Mouse (Mus musculus): ENCODE data around the gene Hist1h3a.
A peak's percentile ranks its signal among the peaks of the same experiment; 100 is the strongest.

Hist1h3a gene

DNA sequence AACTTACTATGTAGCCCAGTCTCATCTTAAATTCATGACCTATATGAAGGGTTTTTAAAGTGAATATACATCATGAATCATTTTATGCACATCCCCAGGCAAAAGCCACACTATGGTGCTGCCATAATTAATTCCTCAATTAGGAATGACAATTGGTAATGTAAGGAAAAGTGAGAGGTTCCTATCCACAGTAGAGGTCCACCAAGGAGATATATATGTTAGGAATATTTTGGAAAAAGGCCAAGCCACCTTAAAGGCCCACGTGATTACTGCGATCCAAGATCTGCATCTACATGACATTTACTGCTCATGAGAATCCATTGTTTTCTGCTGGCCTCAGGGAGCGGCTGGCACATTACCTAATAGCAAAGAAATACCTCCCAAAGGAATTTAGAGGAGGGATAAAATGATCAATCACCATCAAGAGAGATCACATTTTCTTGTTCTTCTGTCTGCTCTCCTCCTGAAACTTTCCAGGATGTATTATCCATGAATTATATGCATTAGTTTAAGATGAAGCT is 2.9 kb downstream of the Hist1h3a start:
- peak; percentile 64 for DNase-seq (ENCODE audit: low read depth, low spot score)

DNA sequence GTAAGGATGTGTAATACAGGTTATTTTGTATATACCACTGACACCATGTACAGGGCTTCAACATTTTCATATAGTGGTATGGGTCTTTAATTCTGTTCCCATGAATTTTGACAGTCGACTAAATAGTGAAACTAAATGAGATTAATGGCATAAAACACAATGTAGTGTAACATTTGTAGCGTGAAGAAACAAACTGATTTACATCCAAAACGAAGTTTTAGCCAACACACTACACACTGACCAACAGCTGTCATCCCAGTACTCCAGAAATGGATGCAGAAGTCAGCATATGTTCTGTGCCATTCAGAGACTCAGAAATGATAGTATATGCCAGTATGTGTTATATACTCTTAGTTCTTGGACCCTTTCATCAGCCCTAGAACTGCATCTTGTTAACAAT is 4.3 kb downstream of the Hist1h3a start:
- DNase-seq (ENCODE audit: low read depth, low spot score), result no peak

DNA sequence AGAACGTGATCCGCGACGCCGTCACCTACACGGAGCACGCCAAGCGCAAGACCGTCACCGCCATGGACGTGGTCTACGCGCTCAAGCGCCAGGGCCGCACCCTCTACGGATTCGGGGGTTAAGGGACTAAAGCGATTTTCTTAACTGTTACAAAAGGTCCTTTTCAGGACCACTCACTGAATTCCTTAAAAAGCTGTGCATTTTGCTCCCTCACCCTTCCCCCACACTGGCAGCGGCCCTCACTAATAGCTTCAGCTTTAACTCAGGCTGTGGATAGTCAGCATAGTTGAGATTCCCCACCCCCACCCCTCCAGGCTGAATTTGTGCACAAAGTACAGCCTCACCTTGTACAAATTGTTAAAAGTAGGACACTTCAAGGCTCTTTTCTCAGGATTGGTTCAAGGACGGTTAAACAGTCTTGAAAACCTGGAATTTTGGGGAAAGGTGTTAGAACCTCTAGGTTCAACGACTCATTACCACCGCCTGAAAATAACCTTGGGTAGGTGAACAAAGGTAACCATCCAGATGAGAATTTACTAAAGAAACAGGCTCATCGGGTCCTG is 4.9 kb downstream of the Hist1h3a start:
- DNase-seq (ENCODE audit: low read depth, low spot score), result peak; percentile 94

DNA sequence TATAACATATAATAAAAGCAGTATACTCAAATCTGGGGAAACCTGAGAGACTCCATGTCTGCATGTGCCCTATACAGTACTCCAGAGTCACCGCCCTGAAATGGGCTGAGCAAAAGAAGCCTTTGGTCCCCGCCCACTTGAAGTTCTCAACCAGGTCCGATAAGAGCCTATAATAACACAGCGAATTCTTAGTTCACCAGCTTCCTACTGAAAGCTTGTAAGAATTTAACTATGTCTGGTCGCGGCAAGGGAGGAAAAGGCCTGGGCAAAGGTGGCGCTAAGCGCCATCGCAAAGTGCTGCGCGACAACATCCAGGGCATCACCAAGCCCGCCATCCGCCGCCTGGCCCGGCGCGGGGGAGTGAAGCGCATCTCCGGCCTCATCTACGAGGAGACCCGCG is 5.4 kb downstream of the Hist1h3a start, which contains the start of gene Hist1h4b:
Gene Hist1h4b (plus strand): TSS at position 224 of the 400 bp plus-strand sequence.
- peak; percentile 97 for DNase-seq (ENCODE audit: low read depth, low spot score)

DNA sequence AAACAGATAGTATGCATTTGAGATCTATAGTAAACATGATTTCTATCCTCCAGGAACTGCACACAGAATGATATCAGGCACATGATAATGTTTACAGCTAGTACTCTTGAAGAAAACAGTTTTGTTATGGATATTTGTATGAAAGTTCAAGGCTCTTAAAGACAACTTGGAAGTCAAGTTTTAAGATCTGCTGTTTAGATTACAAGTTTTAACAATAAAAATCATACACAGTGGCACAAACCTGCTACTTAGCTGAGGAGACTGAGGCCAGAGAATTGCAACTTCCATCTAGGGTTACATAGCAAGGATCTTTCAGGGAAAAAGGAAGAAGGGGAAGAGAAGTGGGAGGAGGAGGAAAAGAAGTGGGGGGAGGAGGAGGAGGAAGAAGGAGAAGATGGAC is 7.2 kb downstream of the Hist1h3a start:
- no peak for DNase-seq (ENCODE audit: low read depth, low spot score)

DNA sequence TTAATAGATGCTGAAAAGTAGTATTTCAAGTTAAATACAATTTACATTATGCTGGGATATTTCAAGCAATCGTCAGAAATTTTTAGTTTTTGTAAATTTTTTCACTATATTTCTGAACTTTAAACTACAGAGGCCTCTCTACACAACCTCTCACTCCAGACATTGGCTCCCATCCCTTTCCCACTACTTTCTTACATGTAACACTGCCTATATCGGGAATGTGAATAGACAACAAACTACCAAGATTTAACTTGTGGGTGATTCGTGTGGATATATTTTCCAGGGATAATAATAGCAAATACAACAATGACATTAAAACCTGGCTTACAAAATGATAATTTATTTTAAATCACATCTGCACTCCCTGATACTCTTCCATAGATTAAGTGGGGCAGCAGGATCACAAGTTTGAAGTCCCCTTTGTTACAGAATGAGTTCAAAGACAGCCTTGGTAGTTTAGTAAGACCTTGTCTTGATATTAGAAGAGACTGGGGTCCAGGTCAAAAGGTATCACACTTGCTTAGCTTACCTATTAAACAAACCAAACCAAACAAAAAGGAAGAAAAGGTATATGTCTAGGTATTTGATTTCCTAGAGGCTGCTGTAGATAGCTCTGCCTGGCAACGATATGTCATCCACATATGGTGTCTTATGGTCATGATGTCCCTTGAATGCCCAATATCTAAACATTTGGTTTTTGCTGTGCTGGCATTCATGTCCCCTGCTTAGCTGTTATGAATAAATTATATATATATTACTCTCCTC is 8.7 kb downstream of the Hist1h3a start:
- no peak for DNase-seq (ENCODE audit: low read depth, low spot score)

DNA sequence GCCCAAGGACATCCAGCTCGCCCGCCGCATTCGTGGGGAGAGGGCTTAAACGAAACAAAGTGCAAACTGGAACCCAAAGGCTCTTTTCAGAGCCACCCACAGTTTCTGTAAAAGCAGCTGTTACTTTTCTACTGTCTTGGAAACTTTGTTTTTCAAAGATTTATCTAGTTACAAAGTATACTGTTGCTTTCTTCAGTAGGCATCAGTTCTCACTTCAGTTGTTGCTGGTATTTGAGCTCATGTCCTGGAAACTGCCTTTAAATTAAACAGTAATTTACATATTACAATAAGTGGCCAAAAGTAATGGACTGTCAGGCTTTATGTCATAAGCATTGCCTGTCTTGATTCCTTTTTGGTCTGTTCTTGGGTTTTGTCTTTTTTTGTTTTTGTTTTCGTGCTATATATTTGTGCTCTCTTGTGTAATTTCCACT is 9.4 kb downstream of the Hist1h3a start:
- peak; percentile 44 for DNase-seq (ENCODE audit: low read depth, low spot score)

DNA sequence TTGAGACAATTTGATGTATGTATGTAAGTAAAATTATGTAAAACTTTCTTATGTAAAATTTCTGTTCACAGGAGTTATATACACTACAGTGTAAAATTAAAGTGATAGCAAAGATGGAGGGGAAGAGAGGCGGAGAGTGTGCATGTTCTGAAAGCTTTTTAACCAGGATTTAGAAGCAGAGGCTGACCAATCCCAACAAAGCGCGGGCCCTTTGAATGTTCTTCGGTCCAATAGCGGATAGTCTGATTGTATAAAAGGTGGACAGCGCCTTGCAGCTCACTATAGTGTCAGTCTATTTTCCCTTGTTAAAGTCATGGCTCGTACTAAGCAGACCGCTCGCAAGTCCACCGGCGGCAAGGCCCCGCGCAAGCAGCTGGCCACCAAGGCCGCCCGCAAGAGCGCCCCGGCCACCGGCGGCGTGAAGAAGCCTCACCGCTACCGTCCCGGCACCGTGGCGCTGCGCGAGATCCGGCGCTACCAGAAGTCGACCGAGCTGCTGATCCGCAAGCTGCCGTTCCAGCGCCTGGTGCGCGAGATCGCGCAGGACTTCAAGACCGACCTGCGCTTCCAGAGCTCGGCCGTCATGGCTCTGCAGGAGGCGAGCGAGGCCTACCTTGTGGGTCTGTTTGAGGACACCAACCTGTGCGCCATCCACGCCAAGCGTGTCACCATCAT is 10.0 kb downstream of the Hist1h3a start, which contains the start of gene Hist1h3b:
Gene Hist1h3b (plus strand): TSS at position 201 of the 675 bp plus-strand sequence.
- peak; percentile 98 for DNase-seq (ENCODE audit: low read depth, low spot score)

DNA sequence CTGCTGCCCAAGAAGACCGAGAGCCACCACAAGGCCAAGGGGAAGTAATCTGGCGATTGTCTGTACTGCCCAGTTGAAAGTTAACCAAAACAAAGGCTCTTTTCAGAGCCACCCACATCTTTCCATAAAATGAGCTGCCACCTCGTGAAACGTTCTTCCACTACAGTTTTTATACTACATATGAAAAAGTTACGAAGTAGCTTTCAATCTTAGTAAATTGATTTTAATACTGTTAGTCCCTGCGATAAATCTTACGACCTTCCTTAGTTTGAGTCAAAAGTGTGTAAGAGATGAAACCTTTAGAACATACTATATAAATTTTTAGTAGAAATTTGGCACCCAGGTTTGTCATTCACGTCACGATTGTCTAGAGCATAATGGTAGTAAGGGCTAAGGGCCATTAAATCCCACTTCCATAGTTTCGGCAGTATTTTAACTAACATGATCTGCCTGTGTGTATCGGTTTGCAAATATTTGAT is 10.7 kb downstream of the Hist1h3a start:
- DNase-seq (ENCODE audit: low read depth, low spot score), result peak; percentile 74

DNA sequence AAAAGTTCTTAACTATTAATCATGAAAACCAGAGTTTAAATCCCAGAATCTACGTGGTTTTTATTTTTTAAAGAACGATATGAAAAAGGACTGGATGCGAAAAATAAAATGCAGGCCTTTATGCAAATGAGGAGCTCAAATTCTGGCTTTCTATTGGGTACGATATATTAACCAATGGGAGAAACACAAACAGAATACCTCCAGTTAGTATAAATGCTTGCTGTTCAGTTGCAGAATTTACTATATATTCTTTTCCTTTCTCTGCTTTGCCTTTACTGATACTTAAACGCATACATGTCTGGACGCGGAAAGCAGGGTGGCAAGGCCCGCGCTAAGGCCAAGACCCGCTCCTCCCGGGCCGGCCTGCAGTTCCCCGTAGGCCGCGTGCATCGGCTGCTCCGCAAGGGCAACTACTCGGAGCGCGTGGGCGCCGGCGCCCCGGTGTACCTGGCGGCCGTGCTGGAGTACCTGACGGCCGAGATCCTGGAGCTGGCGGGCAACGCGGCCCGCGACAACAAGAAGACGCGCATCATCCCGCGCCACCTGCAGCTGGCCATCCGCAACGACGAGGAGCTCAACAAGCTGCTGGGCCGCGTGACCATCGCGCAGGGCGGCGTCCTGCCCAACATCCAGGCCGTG is 11.2 kb downstream of the Hist1h3a start, which contains the start of gene Hist1h2ab:
Gene Hist1h2ab (plus strand): TSS at position 288 of the 639 bp plus-strand sequence.
- peak; percentile 90 for DNase-seq (ENCODE audit: low read depth, low spot score)

DNA sequence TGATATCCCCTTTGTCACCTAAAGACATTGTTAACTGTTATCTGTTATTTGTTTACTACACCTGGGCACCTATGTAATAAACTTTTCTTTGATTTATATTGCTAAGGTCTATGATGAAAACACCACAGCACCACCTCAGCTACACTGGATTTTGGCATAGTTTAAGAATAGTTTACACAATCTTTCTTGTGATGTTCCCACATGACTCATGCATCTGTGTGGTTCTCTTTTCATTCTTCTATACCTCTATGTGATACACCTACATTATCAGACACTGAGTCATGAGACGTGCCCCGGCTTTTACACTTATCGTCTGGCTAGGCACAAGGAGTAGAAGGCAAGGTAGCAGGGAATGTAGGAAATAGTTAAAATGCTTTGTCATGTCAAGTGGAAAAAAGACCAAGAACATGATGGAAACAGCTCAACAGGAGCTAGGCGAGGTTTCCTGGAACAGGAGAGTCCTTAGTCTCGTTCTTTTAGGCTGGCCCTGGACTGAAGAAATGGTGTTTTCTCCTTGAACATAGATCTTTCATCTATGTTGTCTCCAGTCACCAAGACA is 12.5 kb downstream of the Hist1h3a start:
- DNase-seq (ENCODE audit: low read depth, low spot score), result no peak

DNA sequence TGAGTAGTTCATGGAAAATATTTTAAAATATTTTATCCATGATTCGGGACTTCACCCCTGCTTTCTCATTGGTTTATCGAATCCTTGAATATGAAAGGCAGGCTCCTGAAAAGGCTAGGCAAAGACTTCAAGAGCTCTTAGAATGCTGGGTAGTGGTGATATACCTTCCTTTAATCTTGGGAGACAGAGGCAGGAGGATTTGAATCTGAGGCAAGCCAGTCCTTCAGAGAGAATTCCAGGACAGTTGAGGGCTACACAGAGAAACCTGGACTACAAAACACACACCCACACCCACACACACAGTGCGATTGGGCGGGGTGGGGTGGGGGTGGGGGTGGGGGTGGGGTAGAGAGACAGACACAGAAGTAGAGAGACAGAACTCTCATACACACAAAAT is 14.3 kb downstream of the Hist1h3a start:
- peak; percentile 82 for DNase-seq (ENCODE audit: low read depth, low spot score)

DNA sequence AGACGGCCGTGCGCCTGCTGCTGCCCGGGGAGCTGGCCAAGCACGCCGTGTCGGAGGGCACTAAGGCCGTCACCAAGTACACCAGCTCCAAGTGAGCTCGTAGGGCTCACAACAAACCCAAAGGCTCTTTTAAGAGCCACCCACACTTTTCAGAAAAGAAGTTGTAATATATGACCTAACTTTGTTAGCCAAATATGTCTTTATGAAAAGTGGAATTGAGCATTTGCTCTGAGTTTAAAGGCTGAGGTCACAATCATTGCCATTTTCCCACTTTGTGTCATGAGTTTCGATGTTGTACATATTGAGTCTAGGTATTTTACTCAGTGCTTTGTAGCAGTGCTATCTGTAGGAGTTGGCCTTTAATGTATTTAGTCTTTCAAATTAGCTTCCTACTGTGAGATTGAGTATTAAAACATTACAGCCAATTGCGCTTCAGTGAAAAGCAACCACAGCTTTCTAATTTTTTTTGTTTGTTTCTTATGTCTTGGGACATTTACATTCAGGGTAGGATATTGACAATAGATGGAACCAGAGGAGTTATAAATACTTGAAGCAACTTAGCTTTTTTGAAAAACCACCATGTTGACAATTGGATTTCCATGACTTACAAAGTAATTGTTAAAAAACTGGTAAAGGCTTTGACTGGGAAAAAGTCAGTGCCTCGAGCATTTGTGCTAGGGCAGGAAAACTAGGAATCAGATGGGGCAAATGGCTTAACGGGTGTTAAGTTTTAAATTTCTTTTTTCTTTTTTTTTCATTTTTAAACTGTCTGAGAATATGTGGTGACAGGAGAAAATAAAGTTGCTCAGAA is 14.9 kb downstream of the Hist1h3a start:
- peak; percentile 82 for DNase-seq (ENCODE audit: low read depth, low spot score)

DNA sequence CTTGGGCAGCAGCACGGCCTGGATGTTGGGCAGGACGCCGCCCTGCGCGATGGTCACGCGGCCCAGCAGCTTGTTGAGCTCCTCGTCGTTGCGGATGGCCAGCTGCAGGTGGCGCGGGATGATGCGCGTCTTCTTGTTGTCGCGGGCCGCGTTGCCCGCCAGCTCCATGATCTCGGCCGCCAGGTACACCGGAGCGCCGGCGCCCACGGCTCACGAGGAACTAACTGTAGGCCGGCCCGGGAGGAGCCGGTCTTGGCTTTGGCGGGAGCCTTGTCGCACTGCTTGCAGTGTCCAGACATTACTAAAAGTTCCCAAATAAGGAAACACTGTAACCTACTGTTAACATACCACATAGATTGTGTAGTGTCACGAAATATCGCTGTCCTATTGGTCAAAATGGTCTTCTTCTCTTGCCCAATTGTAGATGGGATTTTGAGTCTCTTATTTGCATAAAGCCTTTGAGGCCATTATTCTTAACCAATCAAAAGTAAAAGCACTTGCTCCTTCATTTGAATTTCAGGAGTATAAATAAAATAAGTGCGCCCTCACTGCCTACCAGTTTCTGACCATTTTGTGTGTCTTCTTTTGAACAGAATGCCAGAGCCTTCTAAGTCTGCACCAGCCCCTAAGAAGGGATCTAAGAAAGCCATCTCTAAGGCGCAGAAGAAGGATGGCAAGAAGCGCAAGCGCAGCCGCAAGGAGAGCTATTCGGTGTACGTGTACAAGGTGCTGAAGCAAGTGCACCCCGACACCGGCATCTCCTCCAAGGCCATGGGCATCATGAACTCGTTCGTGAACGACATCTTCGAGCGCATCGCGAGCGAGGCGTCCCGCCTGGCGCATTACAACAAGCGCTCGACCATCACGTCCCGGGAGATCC is 15.7 kb downstream of the Hist1h3a start, which contains the start of gene Hist1h2bb:
Gene Hist1h2bb (plus strand): TSS at position 534 of the 880 bp plus-strand sequence.
- DNase-seq (ENCODE audit: low read depth, low spot score), result peak; percentile 98

DNA sequence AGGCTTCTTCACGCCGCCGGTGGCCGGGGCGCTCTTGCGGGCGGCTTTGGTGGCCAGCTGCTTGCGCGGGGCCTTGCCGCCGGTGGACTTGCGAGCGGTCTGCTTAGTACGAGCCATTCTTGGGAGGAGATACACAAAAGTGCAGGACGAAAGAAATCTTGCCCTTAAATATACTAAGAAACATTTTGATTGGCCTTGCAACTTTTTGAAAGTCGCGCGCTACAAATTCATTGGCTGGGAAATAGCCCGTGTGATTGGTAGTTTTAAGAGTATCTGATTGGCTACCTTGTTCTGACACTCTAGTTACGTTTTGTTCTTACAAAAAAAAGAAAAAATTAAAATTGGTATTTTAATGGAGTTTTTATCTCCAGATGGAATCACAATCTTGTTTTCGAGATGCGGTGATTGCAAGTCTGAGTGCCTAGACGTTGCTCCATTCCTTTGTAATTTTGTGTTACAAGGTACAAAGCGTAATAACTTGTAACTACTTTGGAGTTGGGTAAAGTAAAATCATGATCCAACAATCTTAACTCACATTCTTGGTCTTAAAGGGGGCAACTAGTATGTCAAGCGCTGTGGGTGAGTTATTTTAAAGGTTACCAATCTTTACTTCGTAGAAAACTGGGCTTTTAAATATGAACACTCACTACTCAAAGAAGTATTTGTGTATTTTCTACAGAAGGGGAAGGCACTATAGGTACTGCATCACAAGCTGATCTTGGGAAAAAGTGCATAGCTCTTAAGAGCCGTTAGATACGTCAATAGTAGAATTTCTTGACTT is 16.6 kb downstream of the Hist1h3a start, which contains the start of gene Hist1h3c:
Gene Hist1h3c (minus strand): TSS at position 222 of the 781 bp plus-strand sequence.
- DNase-seq (ENCODE audit: low read depth, low spot score), result peak; percentile 96

DNA sequence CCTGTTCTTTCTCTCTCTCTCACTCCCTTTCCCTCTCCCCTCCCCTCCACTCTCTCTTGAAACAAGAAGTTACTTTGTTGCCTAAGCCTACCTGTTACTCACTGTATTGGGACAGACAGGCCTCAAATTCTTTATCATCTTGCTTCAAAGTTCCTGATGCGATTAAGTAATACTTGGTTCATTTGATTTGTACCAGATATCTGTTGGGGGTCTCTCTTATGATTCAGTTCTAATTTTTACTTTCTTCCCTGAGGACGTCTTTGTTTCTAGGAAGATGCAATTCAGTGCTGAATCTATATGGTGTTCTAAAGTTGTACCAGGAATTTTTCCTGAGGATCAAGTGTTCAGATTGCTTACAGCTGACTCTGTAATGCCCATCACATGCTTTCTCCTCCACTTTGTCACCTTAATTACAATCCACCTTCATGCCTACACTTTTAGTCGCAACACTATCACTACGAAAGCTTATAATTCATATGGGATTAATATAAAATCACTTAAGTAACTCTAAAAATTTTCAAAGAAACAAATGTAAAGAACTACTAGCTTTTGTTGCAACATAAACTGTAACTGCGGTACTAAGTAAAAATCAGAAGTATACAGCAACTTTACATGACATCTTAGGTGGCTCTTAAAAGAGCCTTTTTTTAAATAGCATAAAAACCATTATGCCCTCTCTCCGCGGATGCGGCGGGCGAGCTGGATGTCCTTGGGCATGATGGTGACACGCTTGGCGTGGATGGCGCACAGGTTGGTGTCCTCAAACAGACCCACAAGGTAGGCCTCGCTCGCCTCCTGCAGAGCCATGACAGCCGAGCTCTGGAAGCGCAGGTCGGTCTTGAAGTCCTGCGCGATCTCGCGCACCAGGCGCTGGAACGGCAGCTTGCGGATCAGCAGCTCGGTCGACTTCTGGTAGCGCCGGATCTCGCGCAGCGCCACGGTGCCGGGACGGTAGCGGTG is 17.5 kb downstream of the Hist1h3a start:
- DNase-seq (ENCODE audit: low read depth, low spot score), result peak; percentile 76

DNA sequence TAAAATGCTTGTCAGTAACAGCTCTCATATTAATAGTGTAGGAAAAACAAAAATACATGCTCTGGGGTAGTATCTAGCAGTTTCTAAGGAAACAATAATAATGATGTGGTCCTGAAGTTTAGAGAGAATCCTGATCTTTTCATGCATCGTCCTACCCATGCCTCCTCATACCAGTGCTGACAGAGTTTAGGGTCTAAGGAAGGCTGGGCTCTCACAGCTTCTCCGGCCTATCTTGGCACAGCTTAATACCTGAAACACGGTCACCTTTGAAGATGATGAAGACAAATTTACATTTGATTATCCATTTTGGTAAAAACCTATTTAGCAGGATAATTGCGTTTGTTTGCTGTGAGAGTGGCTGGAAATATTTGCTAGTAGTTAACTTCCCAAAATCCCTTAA is 18.2 kb downstream of the Hist1h3a start:
- DNase-seq (ENCODE audit: low read depth, low spot score), result peak; percentile 67
